Mouse (Mus musculus) spleen, adult 2 months (tissue): Measurements from ENCODE around the gene Slc17a6.

ENCODE experiments used
- CTCF ChIP-seq: fragments of 200-500 bp; IDR thresholded peaks from 2 replicates; pipeline ENCODE4 v1.5.1; 2011; ENCODE audit warnings: mild to moderate bottlenecking, inconsistent platforms; ENCODE audit not compliant: insufficient read depth, insufficient read length, insufficient replicate concordance; ENCODE audit errors: extremely low read depth
- POLR2A ChIP-seq: fragments of 200-500 bp; IDR thresholded peaks from 2 replicates; pipeline ENCODE4 v1.6.1; 2011; ENCODE audit warnings: low read depth, low read length, inconsistent platforms

- no peak for TF ChIP-seq POLR2A
- TF ChIP-seq CTCF = no peak
These were observed 6.5 kb downstream of the Slc17a6 start for GRCm38 (mm10) chr7:51628349-51628748.
